Mouse (Mus musculus): ENCODE measurements around the gene Ankrd39. TPM values are rescaled to one million over a fixed set of nuclear protein-coding genes. Genes with fewer than 3 reads are reported as not detected.

Ankrd39 gene
- polyA plus RNA-seq, 1 experiment = 6.4 TPM

DNA sequence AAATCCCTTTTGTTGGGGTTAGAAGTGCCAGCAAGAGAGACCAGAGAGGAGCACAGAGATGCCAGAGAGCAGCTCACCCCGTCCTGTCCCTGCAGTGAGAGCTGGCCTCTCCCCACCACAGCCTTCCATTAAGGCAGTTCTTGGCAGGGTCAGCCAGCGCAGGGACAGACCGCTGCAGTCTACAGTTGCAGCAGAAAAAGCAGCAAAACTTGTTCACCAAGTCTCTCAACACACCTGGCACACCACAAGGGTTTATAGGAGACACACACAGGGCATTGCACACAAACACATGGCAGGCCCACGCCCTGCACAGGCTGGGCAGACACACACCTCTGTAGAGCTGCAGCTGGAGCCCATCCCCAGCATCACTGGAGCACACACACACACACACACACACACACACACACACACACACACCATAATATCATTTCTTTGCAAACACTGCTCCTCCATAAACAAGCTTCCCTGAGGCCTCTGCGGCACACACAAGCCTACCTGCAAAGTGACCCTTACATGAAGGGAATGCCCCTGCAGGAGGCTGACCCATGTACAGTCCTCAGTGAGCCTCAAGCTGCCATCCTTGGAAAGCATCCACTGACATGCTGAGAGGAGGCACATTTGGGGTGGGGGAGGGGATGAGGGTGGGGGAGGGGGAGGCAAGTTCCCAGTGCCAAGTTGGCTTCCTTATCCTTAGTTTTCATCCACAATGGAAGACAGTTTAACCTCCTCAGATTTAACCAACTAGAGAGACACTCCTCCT is 27.1 kb upstream of the Ankrd39 start:
- no peaks in the 10 kb centered on the region for H3K9me3 ChIP-seq (replicated peaks; ENCODE audit: control insufficient read depth, insufficient read depth, low read length, poor library complexity, severe bottlenecking)
- no peak overlapping the region for H3K9ac ChIP-seq (ENCODE audit: low read depth, poor library complexity, severe bottlenecking)
- H3K4me3 ChIP-seq (ENCODE audit: low read depth, low read length) = no peak overlapping the region
- no peak overlapping the region for H3K27ac ChIP-seq (ENCODE audit: insufficient read depth, low read length)
- no peaks in the 10 kb centered on the region for H3K36me3 ChIP-seq (ENCODE audit: control insufficient read depth, insufficient read depth, low read length, poor library complexity, severe bottlenecking)
- H3K4me1 ChIP-seq (ENCODE audit: control insufficient read depth, insufficient read depth, low read length) = peaks cover 13% of the 10 kb centered on the region
- TF ChIP-seq EP300 (IDR thresholded peaks at IDR 0.05; ENCODE audit: insufficient read depth, low read depth, low read length) (no peak), CTCF (IDR thresholded peaks at IDR 0.05; ENCODE audit: low read depth, low read length) (no peak), POLR2A (IDR thresholded peaks at IDR 0.05; ENCODE audit: insufficient read depth, low read length) (no peak)
- no peaks in the 10 kb centered on the region for H3K27me3 ChIP-seq (ENCODE audit: control insufficient read depth, insufficient read depth, low read length, poor library complexity, severe bottlenecking)

DNA sequence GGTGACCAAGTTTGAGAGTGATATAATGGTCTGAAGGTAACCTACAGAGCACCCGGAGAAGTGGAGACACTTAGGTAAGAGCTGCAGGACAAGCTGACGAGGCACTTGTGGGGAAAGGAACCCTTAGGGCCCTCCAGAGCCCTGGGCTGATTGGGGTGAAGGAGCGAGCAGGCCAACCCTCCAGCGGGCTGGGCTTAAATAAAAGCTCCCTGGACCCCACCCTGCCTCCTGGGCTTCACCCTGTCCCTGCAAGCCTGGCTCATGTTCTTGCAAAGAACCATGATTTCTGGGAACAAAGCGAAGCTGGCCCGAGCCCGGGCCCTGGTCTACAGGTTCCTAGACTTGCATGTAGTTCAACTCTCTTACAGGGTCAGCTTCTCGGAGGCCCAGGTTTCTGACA is 26.3 kb upstream of the Ankrd39 start:
- no peaks in the 10 kb centered on the region for H3K9me3 ChIP-seq (replicated peaks; ENCODE audit: control insufficient read depth, insufficient read depth, low read length, poor library complexity, severe bottlenecking)
- no peak overlapping the region for H3K9ac ChIP-seq (ENCODE audit: low read depth, poor library complexity, severe bottlenecking)
- no peak for TF ChIP-seq CTCF (IDR thresholded peaks at IDR 0.05; ENCODE audit: low read depth, low read length)
- TF ChIP-seq POLR2A (IDR thresholded peaks at IDR 0.05; ENCODE audit: insufficient read depth, low read length) = no peak
- no peak for TF ChIP-seq EP300 (IDR thresholded peaks at IDR 0.05; ENCODE audit: insufficient read depth, low read depth, low read length)
- no peak overlapping the region for H3K27ac ChIP-seq (ENCODE audit: insufficient read depth, low read length)
- H3K4me3 ChIP-seq (ENCODE audit: low read depth, low read length) = no peak overlapping the region
- H3K4me1 ChIP-seq (ENCODE audit: control insufficient read depth, insufficient read depth, low read length) = peaks cover 13% of the 10 kb centered on the region
- no peaks in the 10 kb centered on the region for H3K36me3 ChIP-seq (ENCODE audit: control insufficient read depth, insufficient read depth, low read length, poor library complexity, severe bottlenecking)
- no peaks in the 10 kb centered on the region for H3K27me3 ChIP-seq (ENCODE audit: control insufficient read depth, insufficient read depth, low read length, poor library complexity, severe bottlenecking)

DNA sequence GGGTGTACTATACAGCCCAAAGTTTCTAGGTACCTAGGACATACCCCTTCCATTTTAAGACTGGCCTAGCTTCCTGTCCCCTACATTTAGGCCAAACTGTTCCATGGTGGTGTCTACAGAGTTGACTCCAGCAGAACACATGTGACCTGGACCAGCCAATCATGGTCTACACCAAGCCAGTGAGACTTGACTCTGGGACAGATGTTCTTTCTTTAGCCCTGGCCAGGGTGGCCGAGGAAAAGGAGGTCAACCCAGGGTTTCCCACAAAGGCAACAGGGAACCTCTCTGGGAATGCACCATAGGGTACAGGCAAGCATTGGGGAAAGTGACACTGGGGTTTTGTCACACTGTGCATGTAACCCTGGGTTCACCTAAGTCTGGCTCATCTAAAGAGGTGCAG is 25.5 kb upstream of the Ankrd39 start:
- H3K27ac ChIP-seq (ENCODE audit: insufficient read depth, low read length) = no peak overlapping the region
- H3K4me1 ChIP-seq (ENCODE audit: control insufficient read depth, insufficient read depth, low read length) = peaks cover 13% of the 10 kb centered on the region
- no peaks in the 10 kb centered on the region for H3K27me3 ChIP-seq (ENCODE audit: control insufficient read depth, insufficient read depth, low read length, poor library complexity, severe bottlenecking)
- TF ChIP-seq CTCF (IDR thresholded peaks at IDR 0.05; ENCODE audit: low read depth, low read length) (no peak), POLR2A (IDR thresholded peaks at IDR 0.05; ENCODE audit: insufficient read depth, low read length) (no peak), EP300 (IDR thresholded peaks at IDR 0.05; ENCODE audit: insufficient read depth, low read depth, low read length) (no peak)
- H3K9ac ChIP-seq (ENCODE audit: low read depth, poor library complexity, severe bottlenecking) = no peak overlapping the region
- H3K9me3 ChIP-seq (replicated peaks; ENCODE audit: control insufficient read depth, insufficient read depth, low read length, poor library complexity, severe bottlenecking) = no peaks in the 10 kb centered on the region
- no peak overlapping the region for H3K4me3 ChIP-seq (ENCODE audit: low read depth, low read length)
- no peaks in the 10 kb centered on the region for H3K36me3 ChIP-seq (ENCODE audit: control insufficient read depth, insufficient read depth, low read length, poor library complexity, severe bottlenecking)

DNA sequence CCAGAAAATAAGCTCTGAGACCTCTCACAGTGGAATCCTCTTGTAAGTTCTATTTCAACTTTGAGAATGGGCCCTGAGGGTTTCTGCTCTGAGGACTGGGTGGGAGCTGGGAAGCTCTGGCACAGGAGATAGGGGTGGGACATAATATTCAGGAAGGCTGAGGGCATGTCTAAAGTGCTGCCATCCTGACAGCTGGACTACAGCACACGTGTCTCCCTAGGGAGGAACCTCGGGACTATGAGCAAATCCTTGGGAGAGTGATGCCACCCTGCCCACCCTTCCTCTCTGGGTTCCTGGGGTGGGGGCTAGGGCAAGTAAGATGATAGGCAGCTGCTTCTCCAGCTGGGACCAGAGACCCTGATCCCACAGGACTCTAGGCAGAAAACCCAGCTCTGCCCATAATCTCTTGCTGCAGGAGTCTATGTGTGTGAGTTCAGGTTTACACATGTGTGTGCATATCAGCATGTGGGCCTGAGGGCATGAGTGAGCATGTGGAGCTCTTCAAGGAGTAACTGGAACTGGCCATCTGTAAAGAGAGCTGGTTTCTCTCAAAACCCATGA is 25.0 kb upstream of the Ankrd39 start:
- Histone ChIP-seq H3K27ac (ENCODE audit: insufficient read depth, low read length) (no peak overlapping the region), H3K9me3 (replicated peaks; ENCODE audit: control insufficient read depth, insufficient read depth, low read length, poor library complexity, severe bottlenecking) (no peaks in the 10 kb centered on the region), H3K4me1 (ENCODE audit: control insufficient read depth, insufficient read depth, low read length) (peaks cover 11% of the 10 kb centered on the region), H3K27me3 (ENCODE audit: control insufficient read depth, insufficient read depth, low read length, poor library complexity, severe bottlenecking) (no peaks in the 10 kb centered on the region), H3K9ac (ENCODE audit: low read depth, poor library complexity, severe bottlenecking) (no peak overlapping the region), H3K36me3 (ENCODE audit: control insufficient read depth, insufficient read depth, low read length, poor library complexity, severe bottlenecking) (no peaks in the 10 kb centered on the region), H3K4me3 (ENCODE audit: low read depth, low read length) (no peak overlapping the region)
- TF ChIP-seq POLR2A (IDR thresholded peaks at IDR 0.05; ENCODE audit: insufficient read depth, low read length) = no peak
- TF ChIP-seq CTCF (IDR thresholded peaks at IDR 0.05; ENCODE audit: low read depth, low read length) = no peak

DNA sequence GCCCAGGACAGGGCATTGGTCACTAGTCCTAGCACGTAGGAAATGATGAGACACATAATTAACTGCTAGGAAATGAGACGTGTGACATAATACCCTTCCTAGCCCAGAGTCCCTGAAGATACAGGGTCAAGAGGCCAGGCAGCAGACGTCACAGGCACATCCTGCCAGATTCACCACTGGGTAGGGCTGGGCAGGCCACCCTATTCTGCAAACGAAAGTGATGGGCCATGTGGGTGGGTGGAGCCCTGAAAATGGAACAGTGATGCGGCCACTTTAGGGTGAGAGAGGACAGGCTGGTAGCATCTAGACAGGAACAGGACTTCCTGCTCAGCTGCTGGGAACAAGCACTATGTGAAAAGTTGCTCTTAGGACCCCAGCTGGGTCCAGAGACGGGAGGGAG is 24.4 kb upstream of the Ankrd39 start:
- Histone ChIP-seq H3K4me3 (ENCODE audit: low read depth, low read length) (no peak overlapping the region), H3K27ac (ENCODE audit: insufficient read depth, low read length) (no peak overlapping the region), H3K9me3 (replicated peaks; ENCODE audit: control insufficient read depth, insufficient read depth, low read length, poor library complexity, severe bottlenecking) (no peaks in the 10 kb centered on the region), H3K9ac (ENCODE audit: low read depth, poor library complexity, severe bottlenecking) (no peak overlapping the region), H3K36me3 (ENCODE audit: control insufficient read depth, insufficient read depth, low read length, poor library complexity, severe bottlenecking) (no peaks in the 10 kb centered on the region), H3K27me3 (ENCODE audit: control insufficient read depth, insufficient read depth, low read length, poor library complexity, severe bottlenecking) (no peaks in the 10 kb centered on the region), H3K4me1 (ENCODE audit: control insufficient read depth, insufficient read depth, low read length) (peaks cover 6% of the 10 kb centered on the region)
- TF ChIP-seq CTCF (IDR thresholded peaks at IDR 0.05; ENCODE audit: low read depth, low read length) (no peak), EP300 (IDR thresholded peaks at IDR 0.05; ENCODE audit: insufficient read depth, low read depth, low read length) (no peak), POLR2A (IDR thresholded peaks at IDR 0.05; ENCODE audit: insufficient read depth, low read length) (no peak)

DNA sequence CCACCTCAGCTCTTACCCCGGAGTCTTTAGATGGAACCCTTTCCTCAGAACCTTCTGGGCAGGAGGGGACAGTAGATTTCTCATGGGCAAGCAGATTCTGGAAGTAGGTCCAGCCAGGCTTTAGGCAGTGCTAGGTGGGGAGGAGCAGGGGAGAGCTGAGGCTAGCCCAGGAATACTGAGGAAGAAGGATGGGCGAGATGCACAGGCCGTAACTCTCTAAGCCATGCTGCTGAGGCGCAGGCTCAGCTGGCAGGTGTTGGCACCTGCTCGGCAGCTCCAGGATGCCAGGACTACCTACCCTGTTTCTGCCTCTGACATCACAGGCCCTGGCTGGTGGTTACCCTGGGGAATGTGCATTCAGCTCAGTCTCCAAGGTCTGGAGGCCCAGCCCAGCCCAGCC is 23.1 kb upstream of the Ankrd39 start:
- no peak overlapping the region for H3K27ac ChIP-seq (ENCODE audit: insufficient read depth, low read length)

More for the DNA sequence above, 23.1 kb upstream of the Ankrd39 start:
- Histone ChIP-seq H3K36me3 (ENCODE audit: control insufficient read depth, insufficient read depth, low read length, poor library complexity, severe bottlenecking) (no peaks in the 10 kb centered on the region), H3K4me3 (ENCODE audit: low read depth, low read length) (no peak overlapping the region), H3K9me3 (replicated peaks; ENCODE audit: control insufficient read depth, insufficient read depth, low read length, poor library complexity, severe bottlenecking) (no peaks in the 10 kb centered on the region), H3K9ac (ENCODE audit: low read depth, poor library complexity, severe bottlenecking) (no peak overlapping the region), H3K27me3 (ENCODE audit: control insufficient read depth, insufficient read depth, low read length, poor library complexity, severe bottlenecking) (no peaks in the 10 kb centered on the region), H3K4me1 (ENCODE audit: control insufficient read depth, insufficient read depth, low read length) (peaks cover 6% of the 10 kb centered on the region)
- TF ChIP-seq CTCF (IDR thresholded peaks at IDR 0.05; ENCODE audit: low read depth, low read length) = no peak
- TF ChIP-seq EP300 (IDR thresholded peaks at IDR 0.05; ENCODE audit: insufficient read depth, low read depth, low read length) = no peak
- TF ChIP-seq POLR2A (IDR thresholded peaks at IDR 0.05; ENCODE audit: insufficient read depth, low read length) = no peak

Measured in ES-Bruce4 (cell line).